Mouse (Mus musculus) forebrain, embryonic 14.5 days (tissue): Measurements from ENCODE around the gene Iqschfp. TPM values are rescaled to one million over a fixed set of nuclear protein-coding genes. Genes with fewer than 3 reads are reported as not detected.

Experiments
- ATAC-seq: fragments of 200-750 bp; cut with Nextera tagmentation; 2 replicates; pipeline ENCODE4 v1.8.0; 2017; ENCODE audit warnings: mild to moderate bottlenecking, moderate library complexity
- DNase-seq: peaks from one replicate; pipeline ENCODE4 v3.0.0-alpha.2; 2015; ENCODE audit warnings: low spot score
- H3K27ac ChIP-seq: fragments of 300-500 bp; sonication (generic); 2 replicates; pipeline ENCODE4 v1.5.1; 2014; ENCODE audit warnings: low read depth, mild to moderate bottlenecking, control low read depth, low read length, moderate library complexity
- H3K27me3 ChIP-seq: fragments of 300-500 bp; sonication (generic); replicated peaks from 2 replicates; pipeline ENCODE4 v1.6.1; 2014; ENCODE audit warnings: low read length, control low read depth, mixed read lengths; ENCODE audit not compliant: control insufficient read depth, insufficient read depth
- H3K36me3 ChIP-seq: fragments of 300-500 bp; sonication (generic); 2 replicates; pipeline ENCODE4 v1.6.1; 2014; ENCODE audit warnings: low read length, control low read depth; ENCODE audit not compliant: control insufficient read depth, insufficient read depth
- H3K4me1 ChIP-seq: fragments of 300-500 bp; sonication (generic); 2 replicates; pipeline ENCODE4 v1.6.1; 2014; ENCODE audit warnings: antibody characterized with exemption, low read length, control low read depth; ENCODE audit not compliant: control insufficient read depth, insufficient read depth
- H3K4me2 ChIP-seq: fragments of 300-500 bp; sonication (generic); 2 replicates; pipeline ENCODE4 v1.6.1; 2014; ENCODE audit warnings: mild to moderate bottlenecking, control low read depth, low read length
- H3K4me3 ChIP-seq: fragments of 300-500 bp; sonication (generic); 2 replicates; pipeline ENCODE4 v1.5.1; 2014; ENCODE audit warnings: low read depth, low read length, control low read depth
- H3K9ac ChIP-seq: fragments of 300-500 bp; sonication (generic); 2 replicates; pipeline ENCODE4 v1.6.1; 2014; ENCODE audit warnings: mild to moderate bottlenecking, low read length, control low read depth, moderate library complexity
- H3K9me3 ChIP-seq: fragments of 300-500 bp; sonication (generic); replicated peaks from 2 replicates; pipeline ENCODE4 v1.6.1; 2016; ENCODE audit warnings: low read length, control low read depth, mixed read lengths; ENCODE audit not compliant: control insufficient read depth
- WGBS: fragments of 180-500 bp; shearing (Covaris S2); extraction: QIAGEN DNeasy Blood & Tissue Kit; methylation state at CpG from one replicate; pipeline ENCODE4 v1.1.7; 2014; 5-methylcytosine and 5-hydroxymethylcytosine counted together
- polyA plus RNA-seq: library from polyadenylated mRNA; unstranded; fragments of >200 nt; fragmentation: Nextera tagmentation; extraction: Ambion mirVana; gene quantifications from 2 replicates; pipeline ENCODE4 v1.2.1, GENCODE M21; 2014

Iqschfp gene
- polyA plus RNA-seq, 1 experiment from 2014 or later: 2.8 TPM

DNA sequence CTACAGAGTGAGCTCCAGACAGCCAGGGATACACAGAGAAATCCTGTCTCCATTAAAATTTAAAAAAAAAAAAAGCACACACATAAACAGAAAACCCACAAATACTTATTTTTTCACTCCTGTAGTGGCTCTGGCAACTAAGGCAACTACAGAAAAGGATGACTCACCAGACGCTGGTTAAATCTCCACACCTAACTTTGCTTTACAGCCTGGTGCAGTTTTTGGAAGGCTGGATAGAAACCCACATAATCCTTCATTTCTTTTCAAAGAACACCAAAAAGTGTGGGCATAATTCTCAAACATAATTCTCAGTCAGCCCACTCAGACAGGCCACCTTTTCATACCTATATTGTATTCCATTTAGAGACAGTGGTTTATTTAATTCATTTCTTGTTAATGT lies 746.7 kb downstream of the Iqschfp start:
- ATAC-seq (no peak), DNase-seq (no peak)
- Histone ChIP-seq H3K36me3 (no peaks in the 10 kb centered on the region), H3K4me3 (no peak overlapping the region), H3K27ac (no peak overlapping the region), H3K4me1 (no peaks in the 10 kb centered on the region), H3K4me2 (no peak overlapping the region), H3K9ac (no peak overlapping the region), H3K9me3 (no peaks in the 10 kb centered on the region), H3K27me3 (no peaks in the 10 kb centered on the region)
- 89% methylated on average over 1 of the region's 1 CpGs for WGBS

- Histone ChIP-seq H3K9me3 (no peaks in the 10 kb centered on the region), H3K27me3 (no peaks in the 10 kb centered on the region), H3K27ac (no peak overlapping the region), H3K9ac (no peak overlapping the region), H3K4me2 (no peak overlapping the region), H3K4me1 (no peaks in the 10 kb centered on the region), H3K4me3 (no peak overlapping the region), H3K36me3 (no peaks in the 10 kb centered on the region)
- no peak for DNase-seq
- WGBS: 92% methylated on average over 7 of the region's 7 CpGs
- ATAC-seq: no peak
Measured at GRCm38 (mm10) chr3:68642935-68643334, 750.9 kb downstream of the Iqschfp start.

DNA sequence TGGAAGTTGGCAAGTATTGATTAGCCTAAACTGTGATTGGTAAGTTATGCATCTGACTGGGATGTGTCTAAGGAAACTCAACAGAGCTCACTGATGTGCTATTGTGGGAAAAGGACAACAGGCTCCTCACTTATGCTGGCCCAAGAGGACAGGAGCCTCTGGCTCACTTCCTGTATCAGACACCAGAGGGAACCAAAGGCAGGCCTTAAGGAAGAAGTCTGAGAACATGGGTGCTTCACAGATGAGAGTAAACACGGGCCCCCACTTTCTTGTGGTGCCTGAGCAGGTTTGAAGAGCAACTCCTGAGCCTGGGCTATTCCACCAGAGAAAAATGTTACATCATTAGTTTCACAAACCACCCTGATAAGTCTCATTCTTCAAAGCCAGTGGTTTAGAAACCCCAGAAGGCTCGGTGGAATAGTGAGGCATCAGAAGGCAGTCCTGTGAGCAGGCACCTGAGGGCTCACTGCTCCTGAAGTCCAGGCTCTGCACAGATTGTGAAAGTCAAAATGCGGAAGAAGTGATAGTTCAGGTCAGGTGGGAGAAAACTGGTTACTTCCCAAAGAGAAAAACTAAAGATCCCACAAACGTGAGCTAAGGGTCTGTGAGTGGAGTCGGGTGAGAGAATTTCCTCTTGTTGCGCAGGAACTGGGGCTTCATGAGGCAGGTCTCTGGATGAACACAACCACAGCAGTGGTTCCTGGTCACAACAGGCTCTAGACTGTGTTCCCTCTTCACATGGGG lies 754.5 kb downstream of the Iqschfp start:
- no peaks in the 10 kb centered on the region for H3K27me3 ChIP-seq
- H3K36me3 ChIP-seq: no peaks in the 10 kb centered on the region
- H3K9ac ChIP-seq: no peak overlapping the region
- H3K4me2 ChIP-seq: no peak overlapping the region
- H3K4me1 ChIP-seq: no peaks in the 10 kb centered on the region
- DNase-seq (no peak), ATAC-seq (no peak)
- 86% methylated on average over 6 of the region's 6 CpGs for WGBS
- H3K4me3 ChIP-seq: no peak overlapping the region
- no peak overlapping the region for H3K27ac ChIP-seq
- H3K9me3 ChIP-seq: no peaks in the 10 kb centered on the region

- H3K4me2 ChIP-seq: no peak overlapping the region
- no peak overlapping the region for H3K9ac ChIP-seq
- H3K4me3 ChIP-seq: no peak overlapping the region
- no peaks in the 10 kb centered on the region for H3K4me1 ChIP-seq
- no peaks in the 10 kb centered on the region for H3K27me3 ChIP-seq
- ATAC-seq (no peak), DNase-seq (no peak)
- H3K9me3 ChIP-seq: no peaks in the 10 kb centered on the region
- H3K27ac ChIP-seq: no peak overlapping the region
- 95% methylated on average over 3 of the region's 3 CpGs for WGBS
- H3K36me3 ChIP-seq: no peaks in the 10 kb centered on the region
Measured at GRCm38 (mm10) chr3:68647282-68647681, 755.2 kb downstream of the Iqschfp start.

GRCm38 (mm10) chr3:68650251-68650650 lies 758.2 kb downstream of the Iqschfp start:
- Histone ChIP-seq H3K36me3 (no peaks in the 10 kb centered on the region), H3K27ac (no peak overlapping the region), H3K4me2 (no peak overlapping the region), H3K4me1 (no peaks in the 10 kb centered on the region), H3K27me3 (no peaks in the 10 kb centered on the region), H3K4me3 (no peak overlapping the region), H3K9ac (no peak overlapping the region), H3K9me3 (no peaks in the 10 kb centered on the region)
- DNase-seq (no peak), ATAC-seq (no peak)
- 94% methylated on average over 3 of the region's 3 CpGs for WGBS

DNA sequence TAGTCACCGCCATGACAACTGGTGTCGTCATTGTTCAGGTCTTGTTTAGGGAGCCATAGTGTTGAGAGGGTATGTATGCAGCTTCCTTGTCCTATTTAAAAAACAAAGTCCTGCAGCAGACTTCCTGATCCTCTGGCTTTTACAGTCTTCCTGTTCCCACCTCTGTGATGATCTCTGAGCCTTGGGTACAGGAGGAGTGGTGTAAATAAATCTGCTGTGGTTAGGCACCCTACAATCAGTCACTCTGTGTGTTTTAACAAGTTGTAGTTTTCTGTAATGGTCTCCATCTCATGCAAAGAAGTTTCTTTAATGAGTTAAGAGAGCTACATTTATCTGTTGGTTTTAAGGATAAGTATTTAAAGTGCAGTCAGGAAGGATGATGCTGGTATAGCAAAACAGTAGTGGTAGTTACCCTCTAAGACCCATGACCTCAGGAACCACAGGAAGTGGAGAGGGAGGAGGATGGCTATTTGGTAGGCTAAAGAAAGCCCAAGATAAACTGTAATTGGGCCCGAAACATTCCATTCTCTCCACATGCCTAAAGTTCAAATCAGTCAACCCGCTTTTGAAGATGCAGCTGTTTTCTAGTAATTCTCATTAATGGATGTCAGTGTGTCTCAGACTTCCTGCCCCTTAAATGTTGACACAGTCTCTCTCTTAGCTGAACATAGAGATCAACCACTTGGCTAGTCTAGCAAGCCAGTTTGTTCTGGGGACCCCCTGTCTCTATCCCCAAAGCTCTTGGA lies 764.7 kb downstream of the Iqschfp start:
- H3K27me3 ChIP-seq: no peaks in the 10 kb centered on the region
- no peak overlapping the region for H3K4me2 ChIP-seq
- ATAC-seq (no peak), DNase-seq (no peak)
- no peaks in the 10 kb centered on the region for H3K9me3 ChIP-seq
- no peak overlapping the region for H3K27ac ChIP-seq
- WGBS: 90% methylated on average over 4 of the region's 4 CpGs
- H3K9ac ChIP-seq: no peak overlapping the region
- H3K4me1 ChIP-seq: no peaks in the 10 kb centered on the region
- no peaks in the 10 kb centered on the region for H3K36me3 ChIP-seq
- H3K4me3 ChIP-seq: no peak overlapping the region

GRCm38 (mm10) chr3:68657589-68658245 lies 765.7 kb downstream of the Iqschfp start:
- H3K4me3 ChIP-seq: no peak overlapping the region
- H3K27me3 ChIP-seq: no peaks in the 10 kb centered on the region
- no peaks in the 10 kb centered on the region for H3K36me3 ChIP-seq
- 26% methylated on average over 9 of the region's 9 CpGs for WGBS
- ATAC-seq (no peak), DNase-seq (no peak)
- H3K9me3 ChIP-seq: no peaks in the 10 kb centered on the region
- no peak overlapping the region for H3K9ac ChIP-seq
- H3K4me1 ChIP-seq: no peaks in the 10 kb centered on the region
- no peak overlapping the region for H3K27ac ChIP-seq
- H3K4me2 ChIP-seq: no peak overlapping the region

GRCm38 (mm10) chr3:68659996-68660395 lies 768.0 kb downstream of the Iqschfp start:
- Histone ChIP-seq H3K27me3 (no peaks in the 10 kb centered on the region), H3K4me1 (no peaks in the 10 kb centered on the region), H3K4me3 (no peak overlapping the region), H3K9ac (no peak overlapping the region), H3K27ac (no peak overlapping the region), H3K36me3 (no peaks in the 10 kb centered on the region), H3K4me2 (no peak overlapping the region), H3K9me3 (no peaks in the 10 kb centered on the region)
- DNase-seq: no peak
- ATAC-seq: no peak
- WGBS: 97% methylated on average over 6 of the region's 6 CpGs

GRCm38 (mm10) chr3:68660538-68660937 lies 768.5 kb downstream of the Iqschfp start:
- ATAC-seq (no peak), DNase-seq (no peak)
- Histone ChIP-seq H3K4me2 (no peak overlapping the region), H3K36me3 (no peaks in the 10 kb centered on the region), H3K4me1 (no peaks in the 10 kb centered on the region), H3K4me3 (no peak overlapping the region), H3K27ac (no peak overlapping the region), H3K9ac (no peak overlapping the region), H3K9me3 (no peaks in the 10 kb centered on the region), H3K27me3 (no peaks in the 10 kb centered on the region)
- 65% methylated on average over 4 of the region's 4 CpGs for WGBS
